Mouse (Mus musculus): ENCODE measurements around the gene Angel1.

The Angel1 gene

GRCm38 (mm10) chr12:86726120-86726640 lies at the start of gene Angel1:
Gene Angel1 (minus strand): TSS chr12:86726460.
- peak; percentile 97 to 98 for DNase-seq

DNA sequence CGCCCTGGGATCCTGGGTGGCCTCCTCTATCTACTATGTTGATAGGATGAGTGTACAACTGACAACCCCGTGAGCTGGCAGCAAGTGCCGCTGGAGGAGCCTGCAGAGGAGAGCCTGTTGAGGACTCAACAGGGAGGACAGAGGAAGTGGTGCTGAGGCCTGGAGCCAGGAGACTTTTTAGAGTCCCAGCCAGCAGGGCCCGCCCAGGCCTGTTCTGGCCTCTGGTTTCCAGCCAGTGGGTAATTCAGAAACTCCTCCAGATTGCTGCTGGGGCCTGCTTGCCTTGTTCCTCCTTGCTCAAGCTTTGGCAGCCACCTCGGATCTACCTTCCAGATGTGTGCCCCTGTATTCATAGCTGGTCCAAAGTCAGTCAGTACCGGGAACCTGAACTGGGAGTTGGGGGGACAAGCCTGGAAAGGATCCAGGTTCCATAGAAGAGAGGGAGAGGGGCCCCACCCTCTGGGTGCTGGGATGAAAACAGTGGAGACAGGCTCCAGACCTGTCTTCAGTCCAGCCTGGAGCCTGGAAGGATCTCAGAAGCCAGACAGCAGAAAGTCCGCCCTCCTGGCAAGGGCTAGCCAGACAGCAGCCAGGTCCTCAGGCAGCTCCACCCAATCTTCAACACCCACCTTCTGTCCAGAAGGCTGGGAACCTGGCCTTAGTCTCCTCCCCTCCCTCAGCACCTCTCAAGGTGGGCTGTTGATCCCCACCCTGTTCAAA lies 49.5 kb upstream of the Angel1 start:
- peak; percentile 75 to 80 for DNase-seq

DNA sequence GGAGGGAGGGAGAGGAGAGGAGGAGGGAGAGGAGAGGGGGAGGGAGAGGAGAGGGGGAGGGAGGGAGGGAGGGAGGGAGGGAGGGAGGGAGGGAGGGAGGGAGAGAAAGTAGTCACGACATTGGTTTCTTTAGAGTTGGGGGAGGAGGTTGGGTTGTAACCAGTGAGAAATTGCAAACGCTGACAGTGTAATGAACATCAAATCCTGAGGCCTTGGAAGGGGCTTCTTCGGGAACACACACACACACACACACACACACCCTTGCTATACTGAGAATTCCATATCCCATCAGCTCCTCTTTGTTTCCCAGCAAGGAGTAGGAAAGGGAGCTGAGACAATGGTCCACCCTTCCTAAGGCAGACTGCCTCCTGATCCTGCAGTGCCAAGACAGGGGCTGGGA lies 46.3 kb upstream of the Angel1 start:
- DNase-seq, result no peak

DNA sequence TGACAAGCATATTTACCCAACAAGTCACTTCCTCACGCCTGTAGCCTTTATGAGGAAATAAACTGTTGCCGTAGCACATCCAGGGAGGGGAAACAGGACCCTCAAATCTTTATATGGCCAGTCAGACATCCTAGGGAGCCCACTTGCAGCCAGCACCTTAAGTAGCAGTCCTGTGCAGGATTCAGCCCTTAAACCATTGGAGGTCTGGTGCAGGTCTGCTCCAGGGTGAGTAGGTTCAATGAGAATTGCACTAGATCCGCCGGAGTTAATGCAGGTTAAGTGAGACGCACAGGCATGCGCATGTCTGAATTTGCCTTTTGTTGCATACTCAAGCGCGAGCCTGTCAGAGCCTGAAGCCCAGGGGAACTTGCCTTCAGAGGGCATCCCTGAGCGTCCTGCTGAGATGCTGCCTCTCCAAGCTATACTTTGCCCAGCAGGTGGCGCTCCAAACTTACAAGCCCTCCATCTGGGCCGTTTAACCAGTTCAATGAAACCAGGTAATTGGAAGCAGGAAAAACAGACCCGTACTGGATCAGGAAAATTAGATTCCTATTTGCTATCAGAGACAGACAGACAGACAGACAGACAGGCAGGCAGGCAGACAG lies 45.7 kb upstream of the Angel1 start:
- peak; percentile 90 to 94 for DNase-seq

GRCm38 (mm10) chr12:86770927-86771326 lies 44.7 kb upstream of the Angel1 start:
- no peak for DNase-seq

- DNase-seq, result peak; percentile 86 to 92
These were observed 44.0 kb upstream of the Angel1 start for GRCm38 (mm10) chr12:86770261-86770670.

DNA sequence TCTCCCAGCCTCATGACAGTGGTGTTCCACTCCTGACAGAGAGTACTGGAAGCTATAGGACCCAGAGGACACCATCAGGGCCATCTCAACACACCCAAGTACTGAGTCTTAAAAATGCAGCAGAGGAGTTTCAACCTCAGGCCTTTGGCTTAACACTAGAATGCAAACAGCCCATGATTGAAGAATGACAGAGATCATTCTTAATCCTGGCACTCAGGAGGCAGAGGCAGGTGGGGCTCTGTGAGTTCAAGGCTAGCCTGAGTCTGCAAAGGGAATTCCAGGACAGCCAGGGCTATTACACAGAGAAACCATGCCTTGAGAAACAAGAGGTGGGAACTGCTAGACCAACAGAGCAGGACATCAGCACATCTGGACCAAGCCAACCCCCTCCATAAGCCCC lies 43.6 kb upstream of the Angel1 start:
- no peak for DNase-seq

GRCm38 (mm10) chr12:86768986-86769580 lies 42.8 kb upstream of the Angel1 start:
- peak; percentile 77 to 84 for DNase-seq

DNA sequence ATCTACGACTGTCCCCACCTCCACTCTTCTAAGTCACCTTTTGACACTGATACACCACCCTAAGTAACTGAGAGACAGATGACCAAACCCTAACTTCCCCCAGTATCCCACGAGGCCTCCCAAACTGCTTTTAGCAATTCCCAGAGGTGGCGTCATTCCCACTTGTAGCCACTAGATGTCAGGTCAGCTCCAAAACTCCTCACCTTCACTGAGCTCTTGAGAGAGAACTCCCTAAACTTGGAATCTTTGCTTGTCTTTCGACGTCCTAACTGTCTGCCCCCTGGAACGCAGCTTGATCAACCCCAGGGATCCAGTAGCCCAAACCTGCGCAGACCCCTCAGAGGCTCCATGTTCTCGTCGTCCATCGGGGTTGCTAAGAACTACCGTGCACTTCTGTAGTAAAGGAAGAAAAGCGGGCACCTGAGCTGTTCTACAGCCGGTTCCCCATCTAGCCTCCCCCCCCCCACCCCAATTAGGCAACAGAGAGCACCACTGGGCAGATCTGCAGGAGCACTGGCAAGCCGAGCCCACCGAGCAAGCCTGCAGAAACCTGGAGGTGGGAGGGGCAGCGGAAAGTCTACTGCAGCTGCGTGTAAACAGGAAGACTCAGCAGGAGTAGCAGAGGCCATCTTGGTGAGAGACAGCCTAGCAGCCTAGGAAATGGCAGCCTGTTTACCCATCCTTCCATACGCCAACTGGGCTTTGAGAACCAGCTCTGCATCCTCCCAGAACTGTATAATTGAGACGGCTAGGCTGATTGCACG lies 41.8 kb upstream of the Angel1 start:
- DNase-seq, result peak; percentile 46 to 63

- no peak for DNase-seq
These were observed 40.2 kb upstream of the Angel1 start for GRCm38 (mm10) chr12:86766467-86766866.

DNA sequence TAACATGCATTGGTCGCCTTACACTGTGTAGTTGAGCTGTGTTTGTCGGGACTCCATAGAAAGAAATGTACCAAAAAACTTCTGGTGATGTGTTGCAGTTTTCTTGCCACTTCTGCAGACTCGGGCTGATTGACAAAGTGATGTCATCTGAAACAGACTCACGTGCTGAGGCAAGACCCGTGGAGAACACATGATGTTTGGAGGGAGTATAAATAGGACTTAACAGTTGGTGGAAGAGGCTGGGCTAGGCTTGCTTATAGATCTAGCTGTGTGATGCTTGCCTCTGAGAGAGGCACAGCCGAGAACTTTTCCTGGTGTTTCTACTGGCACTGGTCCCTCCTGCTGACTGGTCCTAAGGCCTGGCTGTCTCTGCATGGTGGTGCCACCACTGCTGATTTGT lies 37.8 kb upstream of the Angel1 start:
- DNase-seq, result no peak

GRCm38 (mm10) chr12:86761036-86761435 lies 34.8 kb upstream of the Angel1 start:
- no peak for DNase-seq

DNA sequence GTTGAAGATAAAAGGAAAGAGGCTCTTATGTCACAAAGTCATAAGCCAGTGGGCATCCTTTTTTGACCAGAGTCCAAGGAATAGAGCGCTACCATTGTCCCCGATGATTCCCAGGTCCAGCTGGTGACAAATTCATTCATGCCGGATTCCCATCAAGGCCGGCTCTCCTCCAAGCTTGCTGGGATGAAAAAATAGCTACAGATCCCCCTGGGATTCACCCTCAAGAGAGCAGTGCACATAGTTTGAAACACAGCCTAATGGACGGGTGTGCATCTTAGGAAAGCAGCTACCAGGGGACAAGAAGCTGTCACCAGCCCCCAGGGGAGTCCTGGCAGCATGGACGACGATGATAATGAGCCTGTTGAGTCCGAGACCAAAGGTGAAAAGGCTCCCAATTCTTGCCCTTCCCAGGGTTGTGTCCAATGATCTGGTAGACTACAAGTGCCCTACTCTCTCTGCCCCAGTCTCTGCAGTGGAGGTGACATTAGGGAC lies 8.1 kb upstream of the Angel1 start, which contains the start of gene Lrrc74a:
TSS of gene Lrrc74a (plus strand) at position 51 of the 492 bp plus-strand sequence.
- no peak for DNase-seq

DNA sequence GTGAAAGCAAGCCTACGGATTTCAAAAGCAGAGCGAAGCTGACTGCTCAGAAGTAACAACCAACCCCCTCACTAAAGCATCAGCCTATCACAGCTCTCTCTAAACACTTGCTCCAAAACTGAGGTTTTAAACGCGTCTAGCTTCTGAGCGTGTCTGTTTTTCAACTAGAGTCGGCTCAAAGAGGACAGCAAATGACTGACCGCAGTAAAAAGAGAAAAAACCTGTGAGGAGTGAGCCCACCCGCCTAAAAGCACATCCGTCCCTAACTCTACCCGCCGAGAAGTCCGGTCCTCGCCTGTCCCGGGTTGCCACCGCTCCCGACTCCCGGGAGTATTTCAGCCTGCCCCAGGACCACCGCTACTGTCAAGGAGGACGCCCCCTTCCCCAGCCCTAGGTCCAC lies 554 bp downstream of the Angel1 start:
- DNase-seq, result no peak

DNA sequence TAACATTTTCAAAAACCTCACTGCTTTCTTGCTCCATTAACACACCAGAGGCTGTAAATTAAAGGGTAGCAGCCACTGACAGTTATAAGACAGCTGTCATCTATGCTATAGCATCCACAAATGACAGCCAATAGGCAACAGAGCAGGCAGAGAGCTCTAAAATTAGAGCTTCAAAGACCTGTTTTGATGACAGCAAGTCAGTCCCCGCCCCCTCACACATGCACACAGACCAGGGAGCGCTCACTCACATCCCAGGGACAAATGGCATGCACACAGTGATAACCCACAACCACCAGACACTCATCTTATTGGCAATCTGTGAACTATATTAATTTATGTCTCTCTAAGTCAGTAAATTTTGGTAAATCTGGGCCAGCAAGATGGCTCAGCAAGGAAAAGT lies 2.0 kb downstream of the Angel1 start:
- DNase-seq, result no peak

- DNase-seq, result no peak
These were observed 4.8 kb downstream of the Angel1 start for GRCm38 (mm10) chr12:86721453-86721852.

- DNase-seq, result no peak
These were observed 6.2 kb downstream of the Angel1 start for GRCm38 (mm10) chr12:86719961-86720639.

- DNase-seq, result no peak
These were observed 9.3 kb downstream of the Angel1 start for GRCm38 (mm10) chr12:86716962-86717361.

GRCm38 (mm10) chr12:86715401-86715800 lies 10.9 kb downstream of the Angel1 start:
- peak; percentile 48 to 60 for DNase-seq

- DNase-seq, result no peak
These were observed 12.2 kb downstream of the Angel1 start for GRCm38 (mm10) chr12:86714026-86714425.

GRCm38 (mm10) chr12:86705843-86706242 lies 20.4 kb downstream of the Angel1 start:
- DNase-seq, result no peak

- no peak for DNase-seq
These were observed 23.6 kb downstream of the Angel1 start for GRCm38 (mm10) chr12:86702690-86703089.
